Mouse (Mus musculus): ENCODE results near the gene Trim14. TPM values are rescaled to one million over a fixed set of nuclear protein-coding genes. Genes with fewer than 3 reads are reported as not detected.

Trim14 gene
- total RNA-seq, 2 experiments from 2014 or later, result 0.56 to 1.2 TPM

GRCm38 (mm10) chr4:46505361-46506057 is 30.4 kb downstream of the Trim14 start:
- no peak overlapping the region for H3K27ac ChIP-seq
- no peak for TF ChIP-seq CTCF (IDR thresholded peaks at IDR 0.05)
- intact Hi-C loops (cut with DNase I), result loop anchor here (5.0 kb wide), 1 partner anchor 147 kb away; the partner anchor contains the start of gene Tbc1d2
- DNase-seq, result peak; percentile 19
- no peak overlapping the region for H3K4me3 ChIP-seq

- no peak for DNase-seq
- TF ChIP-seq CTCF (IDR thresholded peaks at IDR 0.05), result no peak
- Histone ChIP-seq H3K27ac (no peak overlapping the region), H3K4me3 (no peak overlapping the region)
- intact Hi-C loops (cut with DNase I), result no loop called here
Measured at GRCm38 (mm10) chr4:46503881-46504280, 32.1 kb downstream of the Trim14 start.

- intact Hi-C loops (cut with DNase I), result no loop called here
- no peak for TF ChIP-seq CTCF (IDR thresholded peaks at IDR 0.05)
- peak; percentile 16 for DNase-seq
- Histone ChIP-seq H3K27ac (no peak overlapping the region), H3K4me3 (no peak overlapping the region)
Measured at GRCm38 (mm10) chr4:46502606-46503502, 33.1 kb downstream of the Trim14 start.

GRCm38 (mm10) chr4:46498976-46499375 is 37.0 kb downstream of the Trim14 start:
- peak; percentile 91 for TF ChIP-seq CTCF (IDR thresholded peaks at IDR 0.05)
- peak; percentile 46 for DNase-seq
- H3K4me3 ChIP-seq, result no peak overlapping the region
- intact Hi-C loops (cut with DNase I), result loop anchor here (5.0 kb wide), 1 partner anchor 107 kb away; no protein-coding TSS in a partner anchor
- peak overlapping the region; percentile 46; the same call in 1 of the 2 replicates for H3K27ac ChIP-seq

- Histone ChIP-seq H3K27ac (peak overlapping the region; percentile 46; the same call in 1 of the 2 replicates), H3K4me3 (no peak overlapping the region)
- TF ChIP-seq CTCF (IDR thresholded peaks at IDR 0.05), result no peak
- peak; percentile 37 for DNase-seq
- intact Hi-C loops (cut with DNase I), result loop anchor here (5.0 kb wide), 1 partner anchor 106 kb away; no protein-coding TSS in a partner anchor
Measured at GRCm38 (mm10) chr4:46498511-46498910, 37.4 kb downstream of the Trim14 start.

GRCm38 (mm10) chr4:46497286-46497892 is 38.6 kb downstream of the Trim14 start:
- intact Hi-C loops (cut with DNase I), result loop anchor here (5.0 kb wide), 1 partner anchor 105 kb away; no protein-coding TSS in a partner anchor
- H3K27ac ChIP-seq, result no peak overlapping the region
- DNase-seq, result peak; percentile 74
- no peak overlapping the region for H3K4me3 ChIP-seq
- no peak; the same call in none of the 2 replicates for TF ChIP-seq CTCF (IDR thresholded peaks at IDR 0.05)

GRCm38 (mm10) chr4:46495543-46495942 is 40.4 kb downstream of the Trim14 start:
- no peak overlapping the region for H3K4me3 ChIP-seq
- no peak for TF ChIP-seq CTCF (IDR thresholded peaks at IDR 0.05)
- no peak overlapping the region for H3K27ac ChIP-seq
- intact Hi-C loops (cut with DNase I), result loop anchor here (5.0 kb wide), 1 partner anchor 103 kb away; no protein-coding TSS in a partner anchor
- DNase-seq, result peak; percentile 10

GRCm38 (mm10) chr4:46493071-46493470 is 42.9 kb downstream of the Trim14 start:
- intact Hi-C loops (cut with DNase I), result no loop called here
- Histone ChIP-seq H3K27ac (no peak overlapping the region), H3K4me3 (no peak overlapping the region)
- peak; percentile 7 for DNase-seq
- TF ChIP-seq CTCF (IDR thresholded peaks at IDR 0.05), result no peak

GRCm38 (mm10) chr4:46489028-46489925 is 46.7 kb downstream of the Trim14 start, which contains the start of gene Nans:
Gene Nans, plus strand, starts transcription at chr4:46489248.
- intact Hi-C loops (cut with DNase I), result no loop called here
- Histone ChIP-seq H3K27ac (peak within 1 kb of the TSS; percentile 92), H3K4me3 (peak within 1 kb of the TSS; percentile 95)
- DNase-seq, result peak; percentile 98
- no peak for TF ChIP-seq CTCF (IDR thresholded peaks at IDR 0.05)

- intact Hi-C loops (cut with DNase I), result loop anchor here (2.0 kb wide), 1 partner anchor 35 kb away; no protein-coding TSS in a partner anchor
- H3K27ac ChIP-seq, result peak overlapping the region; percentile 62
- peak; percentile 78 for DNase-seq
- H3K4me3 ChIP-seq, result no peak overlapping the region
- no peak for TF ChIP-seq CTCF (IDR thresholded peaks at IDR 0.05)
Measured at GRCm38 (mm10) chr4:46487348-46487747, 48.6 kb downstream of the Trim14 start.

- peak; percentile 93 for DNase-seq
- TF ChIP-seq CTCF (IDR thresholded peaks at IDR 0.05), result no peak
- intact Hi-C loops (cut with DNase I), result loop anchor here (2.0 kb wide), 2 partner anchors 25 to 33 kb away; no protein-coding TSS in a partner anchor
- Histone ChIP-seq H3K27ac (peak overlapping the region; percentile 86), H3K4me3 (peak overlapping the region; percentile 32)
Measured at GRCm38 (mm10) chr4:46485696-46486417, 50.1 kb downstream of the Trim14 start.
